Mouse (Mus musculus) hindbrain, embryonic 10.5 days (tissue): ENCODE measurements around the gene Sco2. TPM values are rescaled to one million over a fixed set of nuclear protein-coding genes. Genes with fewer than 3 reads are reported as not detected.

Experiments used
- DNase-seq: peaks from one replicate; pipeline ENCODE4 v3.0.0-alpha.2; 2017; ENCODE audit warnings: low spot score
- H3K27ac ChIP-seq: fragments of 300-500 bp; sonication (generic); 2 replicates; pipeline ENCODE4 v1.5.1; 2016; ENCODE audit warnings: mild to moderate bottlenecking, moderate library complexity
- H3K27me3 ChIP-seq: fragments of 300-500 bp; sonication (generic); 2 replicates; pipeline ENCODE4 v1.6.1; 2016; ENCODE audit warnings: mild to moderate bottlenecking; ENCODE audit not compliant: poor library complexity, insufficient read depth, severe bottlenecking
- H3K36me3 ChIP-seq: fragments of 300-500 bp; sonication (generic); 2 replicates; pipeline ENCODE4 v1.6.1; 2016; ENCODE audit warnings: mild to moderate bottlenecking, moderate library complexity
- H3K4me1 ChIP-seq: fragments of 300-500 bp; sonication (generic); replicated peaks from 2 replicates; pipeline ENCODE4 v1.6.1; 2016; ENCODE audit warnings: mild to moderate bottlenecking
- H3K4me3 ChIP-seq: fragments of 300-500 bp; sonication (generic); 2 replicates; pipeline ENCODE4 v1.5.1; 2016; ENCODE audit warnings: mild to moderate bottlenecking, moderate library complexity
- H3K9me3 ChIP-seq: fragments of 300-500 bp; sonication (generic); 2 replicates; pipeline ENCODE4 v1.6.1; 2016; ENCODE audit warnings: mild to moderate bottlenecking, moderate library complexity
- WGBS: fragments of 180-500 bp; shearing (Covaris S2); methylation state at CpG from one replicate; pipeline ENCODE4 v1.1.7; 2016; 5-methylcytosine and 5-hydroxymethylcytosine counted together
- polyA plus RNA-seq: library from polyadenylated mRNA; unstranded; fragments of >200 nt; fragmentation: Nextera tagmentation; extraction: Ambion mirVana; gene quantifications from 2 replicates; pipeline ENCODE4 v1.2.1, GENCODE M21; 2016

The Sco2 gene
- 6.9 and 8.3 TPM in 2 replicates for polyA plus RNA-seq

- Histone ChIP-seq H3K4me3 (peak within 1 kb of the TSS; percentile 71), H3K4me1 (peaks cover 45% of the 10 kb centered on the region), H3K27me3 (peaks cover 35% of the 10 kb centered on the region), H3K27ac (peak within 1 kb of the TSS; percentile 95), H3K36me3 (peaks cover 44% of the 10 kb centered on the region), H3K9me3 (no peaks in the 10 kb centered on the region)
- peak; percentile 97 for DNase-seq
- WGBS: under 1% methylated on average over 42 of the region's 42 CpGs
These were observed at the start of gene Sco2 for GRCm38 (mm10) chr15:89373762-89374248. Sco2 (minus strand) TSS chr15:89373846.

- no peak overlapping the region for H3K4me3 ChIP-seq
- H3K27me3 ChIP-seq: no peaks in the 10 kb centered on the region
- peaks cover 15% of the 10 kb centered on the region for H3K4me1 ChIP-seq
- no peak for DNase-seq
- H3K27ac ChIP-seq: no peak overlapping the region
- H3K9me3 ChIP-seq: no peaks in the 10 kb centered on the region
- 94% methylated on average over 9 of the region's 9 CpGs for WGBS
- H3K36me3 ChIP-seq: peaks cover 79% of the 10 kb centered on the region
These were observed 48.3 kb upstream of the Sco2 start for GRCm38 (mm10) chr15:89421938-89422337.

- Histone ChIP-seq H3K4me3 (no peak overlapping the region), H3K4me1 (no peaks in the 10 kb centered on the region), H3K27ac (no peak overlapping the region), H3K27me3 (no peaks in the 10 kb centered on the region), H3K9me3 (peaks cover 3% of the 10 kb centered on the region; the same call in 1 of the 2 replicates), H3K36me3 (peaks cover 41% of the 10 kb centered on the region)
- 90% methylated on average over 8 of the region's 8 CpGs for WGBS
- no peak for DNase-seq
These were observed 41.6 kb upstream of the Sco2 start for GRCm38 (mm10) chr15:89415282-89415681.

GRCm38 (mm10) chr15:89410118-89410517, 36.5 kb upstream of the Sco2 start, which contains the start of gene Syce3:
Syce3 (minus strand) TSS chr15:89410503.
- Histone ChIP-seq H3K4me3 (no peak within 1 kb of the TSS), H3K4me1 (no peaks in the 10 kb centered on the region), H3K36me3 (no peaks in the 10 kb centered on the region), H3K9me3 (peaks cover 16% of the 10 kb centered on the region), H3K27ac (no peak within 1 kb of the TSS), H3K27me3 (no peaks in the 10 kb centered on the region)
- 89% methylated on average over 24 of the region's 24 CpGs for WGBS
- DNase-seq: no peak

GRCm38 (mm10) chr15:89406691-89407090, 33.0 kb upstream of the Sco2 start:
- no peak overlapping the region for H3K27ac ChIP-seq
- DNase-seq: no peak

GRCm38 (mm10) chr15:89404831-89405623, 31.4 kb upstream of the Sco2 start:
- H3K9me3 ChIP-seq: peaks cover 11% of the 10 kb centered on the region
- no peak overlapping the region for H3K4me3 ChIP-seq
- 86% methylated on average over 10 of the region's 10 CpGs for WGBS
- no peaks in the 10 kb centered on the region for H3K4me1 ChIP-seq
- no peaks in the 10 kb centered on the region for H3K36me3 ChIP-seq
- no peaks in the 10 kb centered on the region for H3K27me3 ChIP-seq
- no peak for DNase-seq
- H3K27ac ChIP-seq: no peak overlapping the region

More at GRCm38 (mm10) chr15:89406691-89407090, 33.0 kb upstream of the Sco2 start:
- Histone ChIP-seq H3K27me3 (no peaks in the 10 kb centered on the region), H3K36me3 (no peaks in the 10 kb centered on the region), H3K9me3 (peaks cover 16% of the 10 kb centered on the region), H3K4me3 (no peak overlapping the region), H3K4me1 (no peaks in the 10 kb centered on the region)

- 89% methylated on average over 1 of the region's 1 CpGs for WGBS
- Histone ChIP-seq H3K4me3 (no peak overlapping the region), H3K27ac (no peak overlapping the region), H3K4me1 (no peaks in the 10 kb centered on the region), H3K36me3 (no peaks in the 10 kb centered on the region), H3K9me3 (peaks cover 4% of the 10 kb centered on the region; the same call in 1 of the 2 replicates), H3K27me3 (no peaks in the 10 kb centered on the region)
- DNase-seq: no peak
These were observed 28.8 kb upstream of the Sco2 start for GRCm38 (mm10) chr15:89402471-89402870.

- DNase-seq: no peak
- H3K4me1 ChIP-seq: no peaks in the 10 kb centered on the region
- H3K27ac ChIP-seq: no peak overlapping the region
- no peak overlapping the region for H3K4me3 ChIP-seq
- H3K36me3 ChIP-seq: no peaks in the 10 kb centered on the region
- no peaks in the 10 kb centered on the region for H3K9me3 ChIP-seq
- 65% methylated on average over 1 of the region's 1 CpGs for WGBS
- no peaks in the 10 kb centered on the region for H3K27me3 ChIP-seq
These were observed 26.1 kb upstream of the Sco2 start for GRCm38 (mm10) chr15:89399716-89400115.

GRCm38 (mm10) chr15:89398146-89398545, 24.5 kb upstream of the Sco2 start:
- Histone ChIP-seq H3K36me3 (no peaks in the 10 kb centered on the region), H3K4me1 (no peaks in the 10 kb centered on the region), H3K27ac (no peak overlapping the region), H3K4me3 (no peak overlapping the region), H3K27me3 (no peaks in the 10 kb centered on the region), H3K9me3 (no peaks in the 10 kb centered on the region)
- 86% methylated on average over 2 of the region's 2 CpGs for whole genome bisulfite sequencing
- DNase-seq: no peak

- H3K27me3 ChIP-seq: no peaks in the 10 kb centered on the region
- H3K4me1 ChIP-seq: no peaks in the 10 kb centered on the region
- DNase-seq: no peak
- H3K36me3 ChIP-seq: no peaks in the 10 kb centered on the region
- no peak overlapping the region for H3K4me3 ChIP-seq
- H3K27ac ChIP-seq: no peak overlapping the region
- 90% methylated on average over 4 of the region's 4 CpGs for WGBS
- H3K9me3 ChIP-seq: no peaks in the 10 kb centered on the region
These were observed 23.2 kb upstream of the Sco2 start for GRCm38 (mm10) chr15:89396883-89397282.

GRCm38 (mm10) chr15:89390081-89390480, 16.4 kb upstream of the Sco2 start:
- Histone ChIP-seq H3K36me3 (no peaks in the 10 kb centered on the region), H3K27ac (no peak overlapping the region), H3K27me3 (peaks cover 11% of the 10 kb centered on the region), H3K9me3 (no peaks in the 10 kb centered on the region), H3K4me3 (no peak overlapping the region), H3K4me1 (peaks cover 3% of the 10 kb centered on the region; the same call in 1 of the 2 replicates)
- WGBS: 94% methylated on average over 10 of the region's 10 CpGs
- DNase-seq: no peak

- DNase-seq: no peak
- no peak overlapping the region for H3K4me3 ChIP-seq
- peaks cover 7% of the 10 kb centered on the region; the same call in 1 of the 2 replicates for H3K4me1 ChIP-seq
- WGBS: 46% methylated on average over 12 of the region's 12 CpGs
- H3K27ac ChIP-seq: no peak overlapping the region
- no peaks in the 10 kb centered on the region for H3K36me3 ChIP-seq
- peaks cover 27% of the 10 kb centered on the region for H3K27me3 ChIP-seq
- H3K9me3 ChIP-seq: no peaks in the 10 kb centered on the region
These were observed 13.5 kb upstream of the Sco2 start for GRCm38 (mm10) chr15:89387127-89387526.

- peaks cover 51% of the 10 kb centered on the region for H3K27me3 ChIP-seq
- DNase-seq: no peak
These were observed 11.0 kb upstream of the Sco2 start, which contains the start of gene Klhdc7b for GRCm38 (mm10) chr15:89384617-89385016. Klhdc7b (plus strand) TSS chr15:89384917.

More at GRCm38 (mm10) chr15:89384617-89385016, 11.0 kb upstream of the Sco2 start, which contains the start of gene Klhdc7b:
- 86% methylated on average over 7 of the region's 7 CpGs for WGBS
- H3K27ac ChIP-seq: no peak within 1 kb of the TSS
- no peaks in the 10 kb centered on the region for H3K9me3 ChIP-seq
- no peak within 1 kb of the TSS for H3K4me3 ChIP-seq
- peaks cover 7% of the 10 kb centered on the region; the same call in 1 of the 2 replicates for H3K4me1 ChIP-seq
- no peaks in the 10 kb centered on the region for H3K36me3 ChIP-seq
